ENCODE assay signal across 12 mouse cellular contexts in genomic region chrX:58018720-58019119, GRCm38 (mm10). TPM values are rescaled to one million over a fixed set of nuclear protein-coding genes. Genes with fewer than 3 reads are reported as not detected.
DNase-seq lines count a peak whose midpoint lies in the region; ATAC-seq lines count a peak whose summit lies in the region.
"Had no signal": no experiment of that assay in that cellular context is flagged by ENCODE, and none has a peak within 500 bp of the region (broad histone marks: within the 10 kb centered on the region; RNA-seq: fewer than 3 reads in every experiment).

No protein-coding gene starts in this region.

- no peaks in the 10 kb centered on the region for H3K36me3 ChIP-seq in forebrain, embryonic 10.5 days (replicated peaks)
- no peaks in the 10 kb centered on the region for H3K36me3 ChIP-seq in hindbrain, embryonic 16.5 days (ENCODE audit: control insufficient read depth, insufficient read depth, low read length)

- 18% methylated on average over 24 of the region's 24 CpGs for WGBS in forebrain, embryonic 10.5 days
- 14% methylated on average over 24 of the region's 24 CpGs for WGBS in hindbrain, embryonic 16.5 days

- no peaks in the 10 kb centered on the region for H3K9me3 ChIP-seq in forebrain, embryonic 10.5 days
- H3K9me3 ChIP-seq in hindbrain, embryonic 16.5 days (ENCODE audit: control insufficient read depth, low read length), result no peaks in the 10 kb centered on the region

- intact Hi-C loops in left cerebral cortex, postnatal 10 days (cut with DNase I), result no loop called here

- H3K4me1 ChIP-seq in forebrain, embryonic 10.5 days, result peaks cover 50% of the 10 kb centered on the region
- H3K4me1 ChIP-seq in hindbrain, embryonic 16.5 days (ENCODE audit: control insufficient read depth, insufficient read depth, low read depth, low read length), result no peaks in the 10 kb centered on the region

- peak; percentile 24; the same call in 1 of the 2 replicates for ATAC-seq in hindbrain, embryonic 16.5 days
- ATAC-seq: activated CD4-positive, CD25-positive, alpha-beta regulatory T cell, adult 4 months had no signal

- DNase-seq in R1 (ENCODE audit: low read depth, low spot score), result peak; percentile 92
- peak; percentile 56 for DNase-seq in forebrain, embryonic 10.5 days (ENCODE audit: extremely low spot score, low spot score)
- DNase-seq in neural tube, embryonic 10.5 days (ENCODE audit: extremely low spot score, low spot score), result peak; percentile 18
- no peak for DNase-seq in Muller cell, postnatal 12 days (ENCODE audit: inconsistent ontology term)
- DNase-seq in left cerebral cortex, postnatal 10 days (ENCODE audit: extremely low spot score in 1 of 2, low spot score in 2 of 2), result no peak
- no peak for DNase-seq in left cerebral cortex, adult 9 months (ENCODE audit: low spot score in 2 of 2)
- DNase-seq: heart, adult 11 months had no signal

- H3K27me3 ChIP-seq in forebrain, embryonic 10.5 days (ENCODE audit: poor library complexity, severe bottlenecking), result peaks cover 94% of the 10 kb centered on the region
- peaks cover 9% of the 10 kb centered on the region for H3K27me3 ChIP-seq in hindbrain, embryonic 16.5 days (replicated peaks; ENCODE audit: control insufficient read depth, insufficient read depth, low read length)

- peak overlapping the region; percentile 86; the same call in 1 of the 2 replicates for H3K27ac ChIP-seq in forebrain, embryonic 10.5 days
- no peak overlapping the region for H3K27ac ChIP-seq in hindbrain, embryonic 16.5 days (ENCODE audit: low read depth, low read length)

- H3K4me2 ChIP-seq in hindbrain, embryonic 16.5 days (ENCODE audit: low read length), result peak overlapping the region; percentile 46
- H3K4me2 ChIP-seq: liver, embryonic 11.5 days had no signal

- peak overlapping the region; percentile 45 for H3K4me3 ChIP-seq in forebrain, embryonic 10.5 days
- H3K4me3 ChIP-seq in hindbrain, embryonic 16.5 days (ENCODE audit: low read length), result no peak overlapping the region

- no peak overlapping the region for H3K9ac ChIP-seq in hindbrain, embryonic 16.5 days (ENCODE audit: low read depth, low read length)

RNA-seq across cellular contexts. Expression of gene Zic3, which starts 3.8 kb away (rescaled TPM):
- 20.3 and 29.0 TPM in 2 replicates for polyA plus RNA-seq in forebrain, embryonic 10.5 days (2016; fragmentation: Nextera tagmentation; extraction: Ambion mirVana)
- 15.8 and 20.5 TPM in 2 replicates for polyA plus RNA-seq in hindbrain, embryonic 16.5 days (2015; fragmentation: Nextera tagmentation; extraction: Ambion mirVana)
- 1 to 10 TPM; 4.8 to 5.6 TPM for total RNA-seq in left cerebral cortex, postnatal 10 days (2021)
- polyA plus RNA-seq: activated CD4-positive, CD25-positive, alpha-beta regulatory T cell, adult 4 months; large intestine, adult 2 months; stomach, embryonic 14.5 days had no signal

Comparison
In these comparisons a context has a peak if more than half of its experiments do, and no peak if none do; other contexts are left out.
1. DNase-seq: peak in R1 (single experiment), forebrain, embryonic 10.5 days (single experiment) and neural tube, embryonic 10.5 days (single experiment); none in Muller cell, postnatal 12 days (single experiment), left cerebral cortex, postnatal 10 days (0 of 2) and left cerebral cortex, adult 9 months (0 of 2).